Mouse (Mus musculus) embryonic facial prominence, embryonic 14.5 days (tissue): ENCODE measurements around the gene Pum2. TPM values are rescaled to one million over a fixed set of nuclear protein-coding genes. Genes with fewer than 3 reads are reported as not detected.

ENCODE experiments used
- polyA plus RNA-seq: library from polyadenylated mRNA; unstranded; fragments of >200 nt; fragmentation: Nextera tagmentation; extraction: Ambion mirVana; gene quantifications from 2 replicates; pipeline ENCODE4 v1.2.1, GENCODE M21; 2014

The Pum2 gene
- polyA plus RNA-seq, 1 experiment from 2014 or later = 52.7 TPM

Other genes starting within 250 kb of the Pum2 start
- gene Rhob, start 174.1 kb upstream of the Pum2 start, polyA plus RNA-seq = 72.8 and 76.8 TPM in 2 replicates
- gene Slc7a15, start 75.1 kb upstream of the Pum2 start, polyA plus RNA-seq = not detected in 2 replicates
- 113 and 143 TPM in 2 replicates for gene Sdc1, start 97.2 kb downstream of the Pum2 start, polyA plus RNA-seq
- 386 and 396 TPM in 2 replicates for gene Laptm4a, start 247.5 kb downstream of the Pum2 start, polyA plus RNA-seq